Mouse (Mus musculus) hindbrain, embryonic 14.5 days (tissue): ENCODE data around the gene Eln. TPM values are rescaled to one million over a fixed set of nuclear protein-coding genes. Genes with fewer than 3 reads are reported as not detected.

ENCODE experiments used
- ATAC-seq: fragments of 200-750 bp; cut with Nextera tagmentation; 2 replicates; pipeline ENCODE4 v1.8.0; 2017; ENCODE audit warnings: moderate number of reproducible peaks, mild to moderate bottlenecking, moderate TSS enrichment, moderate library complexity; ENCODE audit not compliant: low FRiP score
- DNase-seq: peaks from one replicate; pipeline ENCODE4 v3.0.0-alpha.2; 2015; ENCODE audit warnings: low spot score
- H3K27ac ChIP-seq: fragments of 300-500 bp; sonication (generic); 2 replicates; pipeline ENCODE4 v1.5.1; 2014; ENCODE audit warnings: mild to moderate bottlenecking, moderate library complexity
- H3K27me3 ChIP-seq: fragments of 300-500 bp; sonication (generic); 2 replicates; pipeline ENCODE4 v1.6.1; 2014; ENCODE audit warnings: mild to moderate bottlenecking, low read length, mixed read lengths; ENCODE audit not compliant: control insufficient read depth, insufficient read depth
- H3K36me3 ChIP-seq: fragments of 300-500 bp; sonication (generic); replicated peaks from 2 replicates; pipeline ENCODE4 v1.6.1; 2014; ENCODE audit not compliant: control insufficient read depth, insufficient read depth
- H3K4me1 ChIP-seq: fragments of 300-500 bp; sonication (generic); replicated peaks from 2 replicates; pipeline ENCODE4 v1.6.1; 2014; ENCODE audit warnings: antibody characterized with exemption, low read length, mixed read lengths; ENCODE audit not compliant: control insufficient read depth, insufficient read depth
- H3K4me2 ChIP-seq: fragments of 300-500 bp; sonication (generic); replicated peaks from 2 replicates; pipeline ENCODE4 v1.6.1; 2014; ENCODE audit warnings: mild to moderate bottlenecking, moderate library complexity
- H3K4me3 ChIP-seq: fragments of 300-500 bp; sonication (generic); replicated peaks from 2 replicates; pipeline ENCODE4 v1.5.1; 2014; ENCODE audit warnings: mild to moderate bottlenecking, low read length
- H3K9ac ChIP-seq: fragments of 300-500 bp; sonication (generic); 2 replicates; pipeline ENCODE4 v1.6.1; 2014
- H3K9me3 ChIP-seq: fragments of 300-500 bp; sonication (generic); 2 replicates; pipeline ENCODE4 v1.6.1; 2016; ENCODE audit warnings: low read length; ENCODE audit not compliant: control insufficient read depth
- WGBS: fragments of 180-500 bp; shearing (Covaris S2); extraction: QIAGEN DNeasy Blood & Tissue Kit; methylation state at CpG from one replicate; pipeline ENCODE4 v1.1.7; 2014; 5-methylcytosine and 5-hydroxymethylcytosine counted together
- polyA plus RNA-seq: library from polyadenylated mRNA; unstranded; fragments of >200 nt; fragmentation: Nextera tagmentation; extraction: Ambion mirVana; gene quantifications from 2 replicates; pipeline ENCODE4 v1.2.1, GENCODE M21; 2014

The Eln gene
- polyA plus RNA-seq, 1 experiment from 2014 or later = 17.9 TPM

DNA sequence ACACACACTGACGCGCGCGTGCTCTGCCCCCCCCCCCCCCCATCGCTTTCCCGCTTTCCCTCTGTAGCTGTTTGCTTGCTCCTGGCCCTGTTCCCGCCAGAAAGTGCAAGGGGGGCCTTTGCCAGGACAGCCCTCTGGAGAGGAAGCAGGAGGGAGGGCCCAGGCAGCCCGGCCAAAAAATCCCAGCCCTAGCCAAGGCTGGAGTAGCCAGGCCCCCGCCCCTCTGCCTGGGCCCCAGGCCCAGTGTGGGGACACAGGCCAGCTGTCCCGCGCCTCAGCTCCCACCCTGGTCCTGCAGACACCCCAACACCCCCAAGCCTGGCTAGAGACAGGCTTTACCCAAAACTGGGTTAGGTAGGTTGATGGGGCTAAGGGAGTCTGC lies 380 bp upstream of the Eln start:
- ATAC-seq (peak; percentile 85; the same call in 1 of the 2 replicates), DNase-seq (peak; percentile 44)
- Histone ChIP-seq H3K27me3 (no peaks in the 10 kb centered on the region), H3K9me3 (no peaks in the 10 kb centered on the region), H3K4me2 (peak overlapping the region; percentile 80), H3K9ac (peak overlapping the region; percentile 63), H3K27ac (peak overlapping the region; percentile 27; the same call in 1 of the 2 replicates), H3K4me3 (peak overlapping the region; percentile 38), H3K36me3 (no peaks in the 10 kb centered on the region), H3K4me1 (peaks cover 5% of the 10 kb centered on the region)
- 10% methylated on average over 5 of the region's 11 CpGs for WGBS

DNA sequence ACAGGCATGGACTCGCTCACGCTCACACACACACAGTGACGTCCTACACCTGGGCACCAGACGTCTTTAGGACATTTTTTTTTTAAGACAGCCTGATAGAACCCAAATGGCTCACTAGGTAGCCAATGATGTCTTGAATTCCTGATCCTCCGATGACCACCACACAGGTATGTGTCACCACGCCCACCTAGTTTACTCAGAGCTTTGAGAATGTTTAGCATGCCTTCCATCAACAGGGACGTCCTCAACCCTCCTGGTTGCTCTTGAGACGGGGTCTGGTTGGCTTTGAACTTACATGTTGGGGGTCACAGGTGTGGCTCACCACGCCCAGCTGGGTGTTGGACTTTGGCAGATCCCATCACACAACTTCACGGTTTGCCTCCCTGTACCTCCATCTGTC lies 922 bp downstream of the Eln start:
- H3K9ac ChIP-seq = no peak overlapping the region
- H3K27ac ChIP-seq = no peak overlapping the region
- H3K36me3 ChIP-seq = no peaks in the 10 kb centered on the region
- peaks cover 6% of the 10 kb centered on the region for H3K4me1 ChIP-seq
- H3K4me2 ChIP-seq = no peak overlapping the region
- no peak overlapping the region for H3K4me3 ChIP-seq
- WGBS = 88% methylated on average over 10 of the region's 10 CpGs
- H3K9me3 ChIP-seq = no peaks in the 10 kb centered on the region
- no peaks in the 10 kb centered on the region for H3K27me3 ChIP-seq
- ATAC-seq = no peak
- DNase-seq = no peak

DNA sequence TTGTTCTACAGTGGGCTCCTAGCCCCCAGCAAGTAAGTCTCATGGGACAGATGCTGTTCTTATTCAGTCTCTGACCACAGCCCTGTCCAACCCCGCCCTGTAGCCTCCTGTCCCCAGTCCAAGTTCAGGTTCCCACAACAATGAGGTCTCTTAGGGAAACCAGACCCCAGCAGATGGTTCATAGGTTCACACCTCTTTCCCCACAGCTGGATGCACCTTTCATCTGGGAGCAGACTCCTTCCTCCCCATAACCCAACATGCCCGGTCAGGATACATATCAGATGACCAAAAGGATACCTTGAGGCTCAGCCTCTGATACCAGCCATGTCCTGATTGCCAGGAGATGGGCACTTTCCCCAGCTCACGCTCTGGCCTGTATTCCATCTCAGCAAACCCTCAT lies 1.3 kb downstream of the Eln start:
- H3K9me3 ChIP-seq = no peaks in the 10 kb centered on the region
- no peak overlapping the region for H3K27ac ChIP-seq
- H3K36me3 ChIP-seq = no peaks in the 10 kb centered on the region
- DNase-seq (no peak), ATAC-seq (no peak)
- no peak overlapping the region for H3K9ac ChIP-seq
- H3K4me2 ChIP-seq = no peak overlapping the region
- 93% methylated on average over 3 of the region's 3 CpGs for WGBS
- H3K4me3 ChIP-seq = no peak overlapping the region
- H3K27me3 ChIP-seq = no peaks in the 10 kb centered on the region
- H3K4me1 ChIP-seq = peaks cover 10% of the 10 kb centered on the region

DNA sequence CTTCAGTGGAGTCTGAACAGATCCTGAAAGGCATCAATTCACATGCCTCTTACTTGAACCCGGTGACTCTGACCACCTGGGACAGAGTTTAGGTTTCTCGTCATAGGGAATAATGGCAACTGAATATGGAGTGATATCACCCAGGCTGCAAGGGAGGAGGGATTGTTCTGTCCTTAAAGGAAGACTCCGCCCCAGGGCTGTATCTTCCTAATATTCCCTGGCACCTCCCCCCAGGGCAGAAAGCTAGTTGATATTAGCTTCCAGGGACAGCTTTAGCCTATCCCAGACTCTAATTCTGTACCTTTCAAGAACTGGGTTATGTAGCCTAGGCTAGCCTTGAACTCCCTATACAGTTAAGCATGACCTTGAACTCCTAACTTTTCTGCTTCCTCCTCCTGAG lies 2.1 kb downstream of the Eln start:
- no peak overlapping the region for H3K4me3 ChIP-seq
- no peak overlapping the region for H3K4me2 ChIP-seq
- no peak overlapping the region for H3K9ac ChIP-seq
- H3K27ac ChIP-seq = no peak overlapping the region
- DNase-seq (no peak), ATAC-seq (no peak)
- no peaks in the 10 kb centered on the region for H3K36me3 ChIP-seq
- peaks cover 12% of the 10 kb centered on the region for H3K4me1 ChIP-seq
- 91% methylated on average over 3 of the region's 3 CpGs for WGBS
- no peaks in the 10 kb centered on the region for H3K27me3 ChIP-seq
- H3K9me3 ChIP-seq = no peaks in the 10 kb centered on the region

DNA sequence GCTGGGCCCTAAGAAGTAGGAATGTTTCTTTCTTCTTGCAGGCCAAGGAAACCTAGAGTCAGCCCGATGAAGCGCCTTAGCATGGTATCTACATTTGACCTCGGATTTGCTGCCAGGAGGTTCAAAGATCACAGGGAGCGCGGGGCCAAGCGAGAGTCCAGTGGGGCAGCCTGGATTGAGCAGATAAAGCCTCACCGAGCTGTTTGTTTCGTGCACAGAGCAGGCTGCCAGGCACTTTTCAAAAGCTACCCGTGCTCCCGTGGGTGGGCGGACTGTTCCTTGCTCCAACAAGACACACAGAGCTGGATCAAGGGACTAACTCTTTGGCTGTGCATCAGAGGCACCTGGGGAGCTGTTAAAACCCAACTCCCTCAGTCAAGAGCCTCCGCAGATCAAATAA lies 3.1 kb downstream of the Eln start:
- Histone ChIP-seq H3K36me3 (no peaks in the 10 kb centered on the region), H3K27me3 (no peaks in the 10 kb centered on the region), H3K4me3 (no peak overlapping the region), H3K4me2 (no peak overlapping the region), H3K9ac (no peak overlapping the region), H3K27ac (no peak overlapping the region), H3K9me3 (no peaks in the 10 kb centered on the region), H3K4me1 (peaks cover 12% of the 10 kb centered on the region)
- 56% methylated on average over 12 of the region's 12 CpGs for WGBS
- DNase-seq = no peak
- no peak for ATAC-seq

DNA sequence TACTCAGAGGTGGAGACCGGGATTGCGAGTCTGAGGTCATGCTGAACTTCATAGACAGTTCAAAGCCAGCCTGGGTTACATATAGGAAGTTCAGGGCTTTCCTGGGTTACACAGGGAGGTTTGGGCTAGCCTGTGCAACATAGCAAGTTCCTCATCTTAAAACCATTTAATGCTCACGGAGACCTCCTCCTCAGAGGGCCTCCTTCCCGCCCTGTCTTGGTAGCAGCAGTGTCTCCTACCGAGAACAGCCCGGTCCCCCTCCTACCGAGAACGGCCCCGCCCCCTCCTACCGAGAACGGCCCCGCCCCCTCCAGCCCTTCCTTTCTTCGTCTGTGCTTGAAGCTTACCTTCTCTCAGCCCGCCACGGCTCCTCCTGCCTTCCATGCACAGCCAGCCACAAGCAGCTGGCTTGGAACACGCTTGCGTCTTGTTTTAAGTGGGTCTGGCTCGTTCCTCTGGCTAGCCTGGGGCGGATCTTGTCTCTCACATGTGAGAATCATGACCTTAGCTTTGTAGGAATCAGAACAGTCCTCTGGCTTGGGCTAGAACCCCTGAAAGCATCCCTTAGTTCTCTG lies 4.8 kb downstream of the Eln start:
- 14% methylated on average over 18 of the region's 19 CpGs for WGBS
- no peak overlapping the region for H3K4me3 ChIP-seq
- no peaks in the 10 kb centered on the region for H3K9me3 ChIP-seq
- no peak overlapping the region for H3K9ac ChIP-seq
- peaks cover 7% of the 10 kb centered on the region; the same call in 1 of the 2 replicates for H3K4me1 ChIP-seq
- H3K27me3 ChIP-seq = no peaks in the 10 kb centered on the region
- no peaks in the 10 kb centered on the region for H3K36me3 ChIP-seq
- DNase-seq = no peak
- no peak overlapping the region for H3K27ac ChIP-seq
- no peak for ATAC-seq
- H3K4me2 ChIP-seq = 0 out of 2 replicates have a peak overlapping the region, but pooled peaks have one; percentile 2

DNA sequence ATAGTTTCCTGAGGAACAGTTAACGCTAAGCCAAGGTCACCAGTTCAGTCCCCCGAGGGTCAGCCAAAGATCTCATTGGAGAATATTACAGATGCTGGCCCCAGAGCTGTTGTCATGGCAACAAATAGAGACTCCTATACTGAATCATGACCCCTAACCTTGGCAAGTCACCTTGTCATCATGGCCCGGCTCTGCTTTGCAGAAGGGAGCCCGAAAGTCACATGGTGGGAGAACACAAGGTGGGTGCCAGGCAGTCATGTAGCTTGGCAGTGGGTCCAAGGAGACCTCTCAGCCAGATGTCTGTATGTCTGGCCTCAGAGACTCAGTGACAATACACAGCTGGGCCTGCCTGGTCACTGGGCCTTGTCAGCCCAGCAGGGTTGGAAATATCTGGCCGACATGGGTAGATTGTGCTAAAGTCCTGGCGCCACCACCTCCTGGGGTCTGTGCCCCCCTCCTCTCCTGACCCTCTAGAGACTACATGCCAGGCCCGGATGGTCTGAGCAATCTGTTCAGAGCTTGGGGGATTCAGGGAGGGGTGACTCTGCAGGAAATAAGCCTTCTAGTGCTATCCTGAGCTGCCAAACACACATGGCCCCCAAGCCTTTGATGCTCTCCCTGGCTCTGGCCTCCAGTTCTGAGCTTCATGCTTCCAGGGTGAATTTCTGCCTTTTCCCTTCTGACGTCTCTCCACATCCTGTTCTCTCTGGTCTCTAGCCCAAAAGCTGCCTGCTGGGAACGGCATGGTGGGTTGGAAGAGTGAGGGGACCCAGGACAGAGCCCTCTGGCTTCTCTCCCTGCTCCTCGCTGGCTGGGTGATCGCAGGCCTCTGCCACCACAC lies 6.4 kb downstream of the Eln start:
- H3K9ac ChIP-seq = no peak overlapping the region
- ATAC-seq (peak; percentile 34; the same call in 1 of the 2 replicates), DNase-seq (no peak)
- no peak overlapping the region for H3K27ac ChIP-seq
- H3K4me1 ChIP-seq = 0 out of 2 replicates have a peak, but pooled peaks cover 7% of the 10 kb centered on the region
- 39% methylated on average over 11 of the region's 11 CpGs for WGBS
- no peak overlapping the region for H3K4me2 ChIP-seq
- no peaks in the 10 kb centered on the region for H3K27me3 ChIP-seq
- no peaks in the 10 kb centered on the region for H3K36me3 ChIP-seq
- no peaks in the 10 kb centered on the region for H3K9me3 ChIP-seq
- H3K4me3 ChIP-seq = no peak overlapping the region

DNA sequence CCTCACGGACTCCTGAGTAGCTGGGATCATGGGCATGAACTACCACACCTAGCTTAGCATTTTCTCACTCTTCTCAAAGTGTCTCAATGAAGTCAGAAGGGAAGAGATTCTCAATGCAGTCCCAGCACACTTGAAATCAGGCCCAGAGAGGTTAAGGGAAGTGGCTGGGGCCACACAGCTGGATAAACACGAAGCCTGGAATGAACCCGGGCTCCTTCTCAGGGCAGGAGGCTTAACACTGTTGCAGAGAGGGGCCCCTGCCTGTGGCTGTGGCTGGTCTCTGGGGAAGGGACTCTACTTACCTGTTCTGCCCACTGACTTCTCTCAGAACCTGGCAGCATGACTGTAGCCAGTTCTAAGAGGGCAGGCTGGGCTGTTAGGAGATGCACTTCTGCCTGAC lies 7.2 kb downstream of the Eln start:
- no peak for ATAC-seq
- WGBS = 71% methylated on average over 3 of the region's 3 CpGs
- DNase-seq = no peak
- H3K4me3 ChIP-seq = no peak overlapping the region
- H3K27me3 ChIP-seq = no peaks in the 10 kb centered on the region
- no peaks in the 10 kb centered on the region for H3K9me3 ChIP-seq
- H3K4me1 ChIP-seq = 0 out of 2 replicates have a peak, but pooled peaks cover 7% of the 10 kb centered on the region
- no peak overlapping the region for H3K27ac ChIP-seq
- no peak overlapping the region for H3K9ac ChIP-seq
- no peak overlapping the region for H3K4me2 ChIP-seq
- H3K36me3 ChIP-seq = no peaks in the 10 kb centered on the region

DNA sequence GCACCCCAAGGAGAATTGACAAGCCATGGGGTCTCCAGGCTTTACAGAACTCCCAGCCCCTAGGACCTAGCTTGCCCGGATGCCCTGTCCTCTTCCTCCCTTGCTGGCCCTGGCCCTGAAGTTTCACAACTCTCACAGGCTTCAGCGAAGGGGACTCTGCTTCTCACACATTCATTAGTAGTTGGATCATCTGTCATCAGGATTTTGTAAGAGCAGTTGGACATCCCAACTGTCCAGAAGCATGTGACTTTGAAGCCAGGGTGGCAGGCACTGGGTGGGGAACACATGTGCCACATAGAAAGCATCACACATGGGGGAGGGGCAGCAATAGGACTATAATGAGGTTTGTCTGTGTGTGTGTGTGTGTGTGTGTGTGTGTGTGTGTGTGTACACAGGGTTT lies 12.2 kb downstream of the Eln start:
- ATAC-seq = no peak
- Histone ChIP-seq H3K27me3 (no peaks in the 10 kb centered on the region), H3K9ac (no peak overlapping the region), H3K4me1 (no peaks in the 10 kb centered on the region), H3K4me2 (no peak overlapping the region), H3K36me3 (no peaks in the 10 kb centered on the region), H3K4me3 (no peak overlapping the region), H3K9me3 (no peaks in the 10 kb centered on the region), H3K27ac (no peak overlapping the region)
- DNase-seq = no peak
- WGBS = 89% methylated on average over 2 of the region's 2 CpGs
